In the genomic region with DNA sequence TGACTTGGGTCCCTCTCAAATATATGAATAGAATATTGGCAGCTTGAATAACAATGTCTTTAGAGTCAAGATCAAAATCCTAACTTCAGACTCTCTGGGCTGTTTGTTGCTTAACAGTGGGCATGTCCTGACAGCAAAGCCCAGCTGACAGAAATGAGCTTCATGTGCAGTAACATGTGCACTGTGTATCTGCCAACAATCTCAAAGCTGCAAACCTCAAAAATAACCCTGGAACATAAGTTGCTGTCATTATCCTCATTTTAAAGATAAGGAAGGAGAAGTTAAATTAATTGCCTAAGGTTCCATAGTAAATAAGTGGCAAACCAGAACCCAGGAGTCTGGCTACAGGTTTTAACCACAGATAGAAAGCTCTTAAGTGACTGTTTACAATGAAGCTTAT, we compare ENCODE assay signal across 28 mouse cellular contexts. TPM values are rescaled to one million over a fixed set of nuclear protein-coding genes. Genes with fewer than 3 reads are reported as not detected.
DNase-seq lines count a peak whose midpoint lies in the region; ATAC-seq and TF ChIP-seq lines count a peak whose summit lies in the region.
"Had no signal": no experiment of that assay in that cellular context is flagged by ENCODE, and none has a peak within 500 bp of the region (broad histone marks: within the 10 kb centered on the region; RNA-seq: fewer than 3 reads in every experiment).

No protein-coding gene starts in this region.

- no peaks in the 10 kb centered on the region for H3K4me1 ChIP-seq in kidney, embryonic 15.5 days
- H3K4me1 ChIP-seq: embryonic facial prominence, embryonic 13.5 days; hindbrain, embryonic 13.5 days; limb, embryonic 12.5 days; midbrain, embryonic 15.5 days; neural tube, embryonic 13.5 days; stomach, embryonic 15.5 days had no signal

- H3K27ac ChIP-seq in gastrocnemius, adult 2 months = peak overlapping the region; percentile 10; the same call in 1 of the 2 replicates
- no peak overlapping the region for H3K27ac ChIP-seq in kidney, embryonic 15.5 days
- H3K27ac ChIP-seq: embryonic facial prominence, embryonic 13.5 days; hindbrain, embryonic 13.5 days; limb, embryonic 12.5 days; liver, embryonic 12.5 days; midbrain, embryonic 15.5 days; neural tube, embryonic 13.5 days; stomach, embryonic 15.5 days had no signal

- no peaks in the 10 kb centered on the region for H3K27me3 ChIP-seq in myocyte (ENCODE audit: control insufficient read depth, insufficient read depth, insufficient read length)
- H3K27me3 ChIP-seq in kidney, embryonic 15.5 days = no peaks in the 10 kb centered on the region
- H3K27me3 ChIP-seq: embryonic facial prominence, embryonic 13.5 days; heart, embryonic 12.5 days; hindbrain, embryonic 13.5 days; limb, embryonic 12.5 days; liver, embryonic 12.5 days; midbrain, embryonic 15.5 days; neural tube, embryonic 13.5 days; Patski; stomach, embryonic 15.5 days had no signal

- H3K4me2 ChIP-seq in myocyte (ENCODE audit: low read depth) = peak overlapping the region; percentile 9
- H3K4me2 ChIP-seq in kidney, embryonic 15.5 days = no peak overlapping the region
- H3K4me2 ChIP-seq: embryonic facial prominence, embryonic 13.5 days; heart, embryonic 12.5 days; hindbrain, embryonic 13.5 days; limb, embryonic 12.5 days; liver, embryonic 12.5 days; midbrain, embryonic 15.5 days; neural tube, embryonic 13.5 days; stomach, embryonic 15.5 days had no signal

- TF ChIP-seq POLR2A in myocyte (IDR thresholded peaks at IDR 0.05; ENCODE audit: insufficient read length, low read depth) = no peak

- H3ac ChIP-seq in myocyte (ENCODE audit: control insufficient read depth, insufficient read length) = no peak overlapping the region

- no peak for ATAC-seq in kidney, embryonic 15.5 days (replicated peaks; ENCODE audit: low FRiP score)
- ATAC-seq: CD4-positive, CD25-positive, alpha-beta regulatory T cell, adult 4 months; forebrain, embryonic 16.5 days; liver, embryonic 12.5 days; midbrain, embryonic 15.5 days; Patski had no signal

- intact Hi-C loops in gastrocnemius, adult 2 months (cut with DNase I) = no loop called here
- intact Hi-C loops in left cerebral cortex, postnatal 25 days (cut with DNase I) = no loop called here
- intact Hi-C loops in left cerebral cortex, postnatal 36 days (cut with DNase I) = no loop called here
- intact Hi-C loops in heart, postnatal 25 days (cut with DNase I) = no loop called here

- no peaks in the 10 kb centered on the region for H3K9me3 ChIP-seq in kidney, embryonic 15.5 days (replicated peaks)
- H3K9me3 ChIP-seq: embryonic facial prominence, embryonic 13.5 days; heart, embryonic 12.5 days; hindbrain, embryonic 13.5 days; limb, embryonic 12.5 days; liver, embryonic 12.5 days; midbrain, embryonic 15.5 days; neural tube, embryonic 13.5 days; stomach, embryonic 15.5 days had no signal

- no peaks in the 10 kb centered on the region for H3K79me2 ChIP-seq in myocyte (ENCODE audit: control insufficient read depth, insufficient read depth)

- H3K4me3 ChIP-seq in gastrocnemius, adult 2 months = no peak overlapping the region
- no peak overlapping the region for H3K4me3 ChIP-seq in myocyte
- H3K4me3 ChIP-seq in kidney, embryonic 15.5 days (replicated peaks) = no peak overlapping the region
- H3K4me3 ChIP-seq: embryonic facial prominence, embryonic 13.5 days; heart, embryonic 12.5 days; hindbrain, embryonic 13.5 days; limb, embryonic 12.5 days; liver, embryonic 12.5 days; midbrain, embryonic 15.5 days; neural tube, embryonic 13.5 days; stomach, embryonic 15.5 days had no signal

- H3K36me3 ChIP-seq in myocyte (ENCODE audit: control insufficient read depth, insufficient read depth) = no peaks in the 10 kb centered on the region
- H3K36me3 ChIP-seq in kidney, embryonic 15.5 days = no peaks in the 10 kb centered on the region
- H3K36me3 ChIP-seq: embryonic facial prominence, embryonic 13.5 days; heart, embryonic 12.5 days; hindbrain, embryonic 13.5 days; limb, embryonic 12.5 days; liver, embryonic 12.5 days; midbrain, embryonic 15.5 days; neural tube, embryonic 13.5 days; stomach, embryonic 15.5 days had no signal

- no peak overlapping the region for H3K9ac ChIP-seq in kidney, embryonic 15.5 days
- H3K9ac ChIP-seq: embryonic facial prominence, embryonic 13.5 days; heart, embryonic 12.5 days; hindbrain, embryonic 13.5 days; limb, embryonic 12.5 days; liver, embryonic 12.5 days; midbrain, embryonic 15.5 days; neural tube, embryonic 13.5 days; stomach, embryonic 15.5 days had no signal

- no peak for DNase-seq in gastrocnemius, adult 2 months
- DNase-seq in gastrocnemius, adult 8-10 months (ENCODE audit: low spot score in 2 of 2) = no peak
- DNase-seq in left cerebral cortex, postnatal 25 days (ENCODE audit: low spot score in 2 of 2) = peak; percentile 12 to 42
- no peak for DNase-seq in left cerebral cortex, postnatal 36 days (ENCODE audit: low spot score in 2 of 2)
- DNase-seq in gonadal fat pad, adult 2 months (ENCODE audit: low read depth) = peak; percentile 60
- no peak for DNase-seq in heart, postnatal 25 days (ENCODE audit: low spot score)
- DNase-seq: adrenal gland, adult 2 months; cerebellum, adult 11-12 months; cerebellum, postnatal 14 days; kidney, adult 2 months; kidney, postnatal 10 days; lung, adult 18-20 months; lung, postnatal 14 days; thymus, adult 18-20 months; thymus, postnatal 36 days had no signal

- TF ChIP-seq CTCF in gastrocnemius, adult 2 months (IDR thresholded peaks at IDR 0.05) = no peak

TF ChIP-seq in myocyte, 11 proteins besides CTCF, POLR2A, EP300 and RAD21:
- TF ChIP-seq TCF3 (IDR thresholded peaks at IDR 0.05; ENCODE audit: insufficient read length, low read depth) = no peak
- no peak for TF ChIP-seq POLR2AphosphoS2 (IDR thresholded peaks at IDR 0.05; ENCODE audit: insufficient read length, low read depth)
- TF ChIP-seq MYOG (IDR thresholded peaks at IDR 0.05; ENCODE audit: control insufficient read depth in 1 of 3, insufficient read depth in 1 of 3, insufficient read length in 2 of 3, low read depth in 2 of 3) = peak in 2 of 3 experiments; percentile 18 to 52
- TF ChIP-seq MYOD1 (IDR thresholded peaks at IDR 0.05; ENCODE audit: control insufficient read depth in 1 of 3, insufficient read length in 2 of 3, low read depth in 2 of 3) = peak; percentile 44 to 67 (median 55)
- TF ChIP-seq MAX (IDR thresholded peaks at IDR 0.05; ENCODE audit: low read depth) = no peak
- TF ChIP-seq CEBPB (IDR thresholded peaks at IDR 0.05; ENCODE audit: insufficient read depth, poor library complexity, severe bottlenecking) = no peak

RNA-seq across cellular contexts. Expression of a gene that starts 23.7 kb away (rescaled TPM):
- 10 to 100 TPM; 14.7 to 15.9 TPM for total RNA-seq in gastrocnemius, adult 2 months (2021)
- 10 to 100 TPM in 3 of 4 experiments, 1 to 10 TPM in 1; 9.7 to 15.5 (median 13.1) TPM for total RNA-seq in gastrocnemius, adult 8-10 months (2022)
- 10 to 100 TPM in 1 of 2 experiments, 1 to 10 TPM in 1; 8.0 to 11.5 TPM for total RNA-seq in left cerebral cortex, postnatal 25 days (2021)
- total RNA-seq in left cerebral cortex, postnatal 36 days (2021) = 10 to 100 TPM; 11.6 to 12.5 TPM
- 0.89 and 1.4 TPM in 2 replicates for polyA plus RNA-seq in gonadal fat pad, adult 2 months (2012; rRNA removed)
- polyA plus RNA-seq in myocyte (2012; fragmentation: generic; extraction: Trizol) = 0.72 TPM
- polyA plus RNA-seq in kidney, embryonic 15.5 days (2015; fragmentation: Nextera tagmentation; extraction: Ambion mirVana) = 6.2 and 6.4 TPM in 2 replicates
- 10 to 100 TPM; 71.8 to 80.5 TPM for total RNA-seq in heart, postnatal 25 days (2021)

RNA-seq across cellular contexts. Expression of a gene that starts 44.6 kb away (rescaled TPM):
- 100 to 1,000 TPM; 135 to 140 TPM for total RNA-seq in gastrocnemius, adult 2 months (2021)
- 100 to 1,000 TPM in 3 of 4 experiments, 10 to 100 TPM in 1; 92.2 to 133 (median 119) TPM for total RNA-seq in gastrocnemius, adult 8-10 months (2022)
- total RNA-seq in left cerebral cortex, postnatal 25 days (2021) = 100 to 1,000 TPM; 382 to 390 TPM
- 100 to 1,000 TPM; 321 to 436 TPM for total RNA-seq in left cerebral cortex, postnatal 36 days (2021)
- polyA plus RNA-seq in gonadal fat pad, adult 2 months (2012; rRNA removed) = 41.0 and 73.9 TPM in 2 replicates
- polyA plus RNA-seq in myocyte (2012; fragmentation: generic; extraction: Trizol) = 95.0 TPM
- polyA plus RNA-seq in kidney, embryonic 15.5 days (2015; fragmentation: Nextera tagmentation; extraction: Ambion mirVana) = 403 and 407 TPM in 2 replicates
- total RNA-seq in heart, postnatal 25 days (2021) = 100 to 1,000 TPM; 158 to 184 TPM

Comparison
In these comparisons a context has a peak if more than half of its experiments do, and no peak if none do; other contexts are left out.
1. DNase-seq: peak in left cerebral cortex, postnatal 25 days (2 of 2) and gonadal fat pad, adult 2 months (single experiment); none in gastrocnemius, adult 2 months (single experiment), gastrocnemius, adult 8-10 months (0 of 2), left cerebral cortex, postnatal 36 days (0 of 2) and heart, postnatal 25 days (single experiment).
2. RNA of a gene that starts 23.7 kb away (total RNA-seq): 71.8 to 80.5 TPM in heart, postnatal 25 days; 14.7 to 15.9 TPM in gastrocnemius, adult 2 months, 9.7 to 15.5 TPM in gastrocnemius, adult 8-10 months, 11.6 to 12.5 TPM in left cerebral cortex, postnatal 36 days and 8.0 to 11.5 TPM in left cerebral cortex, postnatal 25 days; every median in the first group is over 4 times any median in the second.